Mouse (Mus musculus) lung, postnatal 0 days (tissue): Measurements from ENCODE around the gene Cemip2.

ENCODE experiments used
- CTCF ChIP-seq: IDR thresholded peaks from 2 replicates; pipeline ENCODE4 v1.5.1; 2016; ENCODE audit warnings: antibody characterized with exemption, mild to moderate bottlenecking
- EP300 ChIP-seq: IDR thresholded peaks from 2 replicates; pipeline ENCODE4 v1.6.1; 2016; ENCODE audit warnings: antibody characterized with exemption, mild to moderate bottlenecking, control low read depth

DNA sequence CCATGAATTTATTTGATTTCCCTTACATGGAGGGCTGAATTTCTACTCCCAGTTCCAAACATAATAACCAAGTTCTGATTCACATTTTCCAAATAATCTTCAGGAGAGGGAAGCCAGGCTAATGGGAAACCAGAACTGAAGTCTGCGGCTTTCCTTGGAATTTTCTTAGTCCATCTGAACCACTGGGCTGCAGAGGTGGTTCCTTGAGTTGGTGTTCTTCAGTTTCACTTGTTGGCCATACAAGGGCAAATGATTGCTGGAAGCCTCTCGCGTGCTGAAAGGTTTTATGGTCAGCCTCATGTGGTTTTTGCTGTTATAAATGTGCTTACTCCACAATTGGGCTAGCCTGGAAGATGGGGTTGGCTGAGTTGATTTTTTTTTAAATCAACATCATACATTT, 16.4 kb downstream of the Cemip2 start:
- TF ChIP-seq EP300 (no peak), CTCF (no peak)
